Mouse (Mus musculus): ENCODE measurements at regions not wholly inside any gene's neighbourhood (a gene's known extent, or its start where the extent isn't known, plus 50 kb on each side); places are given as distances from the start of the nearest gene placed in this dataset.

DNA sequence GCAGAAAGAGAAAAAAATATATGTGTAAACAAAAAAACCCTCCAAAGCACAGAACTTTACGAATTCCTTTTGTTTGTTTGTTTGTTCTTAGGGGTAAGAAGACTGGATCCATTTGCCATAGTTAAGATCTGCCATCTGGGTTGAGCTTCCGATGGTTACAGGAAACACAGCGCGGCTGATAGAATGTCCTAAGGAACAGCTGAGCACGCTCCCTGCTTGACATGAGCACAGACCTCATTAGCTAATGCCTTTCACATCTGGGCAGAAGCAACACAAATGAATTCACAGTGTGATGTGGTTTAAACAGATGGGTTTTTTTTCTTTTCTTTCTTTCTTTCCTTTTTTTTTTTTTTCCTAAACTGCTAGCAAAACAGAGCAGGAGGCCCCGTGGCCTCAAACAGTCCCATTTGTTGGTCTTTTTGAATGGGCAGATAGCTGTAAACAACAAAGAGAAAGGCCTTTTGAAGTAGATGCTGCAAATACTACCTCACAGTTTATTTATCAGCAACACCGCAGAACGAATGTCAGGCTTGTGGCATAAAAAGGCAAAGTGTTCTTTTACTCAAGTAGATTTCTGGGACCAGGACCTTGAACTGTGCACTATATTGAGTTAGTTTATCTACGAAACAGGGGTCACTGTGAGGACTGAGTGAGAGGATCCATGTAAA lies 61.0 kb upstream of the Raph1 start:
- DNase-seq, result no peak

DNA sequence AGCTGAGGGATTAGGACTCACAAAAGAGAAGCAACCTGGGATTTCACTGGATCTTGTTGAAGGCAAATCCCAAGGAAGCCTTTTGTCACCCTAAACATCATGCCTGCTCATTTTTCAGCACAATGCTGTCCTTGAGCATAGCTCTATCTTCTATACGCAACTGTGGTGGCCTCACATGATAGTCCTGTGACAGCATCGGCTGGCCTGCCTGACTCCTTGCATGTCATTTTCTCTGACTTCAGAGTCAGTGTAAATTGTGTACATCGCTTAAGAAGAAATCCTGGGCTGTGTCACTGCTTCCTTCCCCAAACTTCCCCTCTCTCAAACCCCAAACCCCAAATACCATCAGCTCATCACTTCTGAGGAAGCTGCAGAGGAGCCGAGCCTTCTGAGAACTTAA lies 60.5 kb upstream of the Raph1 start:
- DNase-seq, result no peak

DNA sequence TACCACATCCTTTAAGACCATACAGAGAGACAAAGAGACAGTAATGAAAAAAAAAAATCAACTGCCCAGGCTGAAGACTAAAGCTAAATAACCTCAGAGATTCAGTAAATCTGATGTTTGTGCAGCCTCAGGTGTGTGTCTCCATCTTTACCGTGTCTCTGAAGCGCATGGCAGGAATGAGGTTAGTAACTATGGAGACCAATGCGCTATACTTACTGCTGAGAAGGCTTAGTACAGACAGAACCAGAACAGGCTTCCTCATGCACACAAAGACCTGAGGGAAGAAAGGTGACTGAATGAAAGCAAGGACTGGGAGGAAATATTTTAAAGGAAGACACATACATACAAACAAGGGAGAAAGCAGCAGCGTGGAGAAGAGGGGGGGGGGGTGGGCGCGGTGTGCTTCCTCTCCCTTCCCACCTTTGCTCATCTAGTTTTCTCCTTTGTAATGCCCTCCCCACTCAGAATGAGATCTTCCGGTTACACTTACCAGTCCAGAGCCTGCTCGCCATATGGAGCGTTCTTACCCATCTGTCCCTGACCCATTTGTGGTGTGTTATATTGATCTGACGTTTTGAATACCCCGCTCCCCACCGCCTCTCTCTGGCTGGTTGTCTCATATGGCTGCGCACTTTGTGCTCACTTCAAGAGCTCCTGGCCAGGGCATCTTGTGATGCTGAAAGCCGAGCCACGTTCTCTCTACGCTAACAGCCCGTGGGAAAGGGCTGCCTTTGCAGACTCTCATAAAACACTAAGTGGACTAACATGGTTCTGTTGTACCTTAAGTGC lies 59.0 kb upstream of the Raph1 start:
- no peak for DNase-seq

DNA sequence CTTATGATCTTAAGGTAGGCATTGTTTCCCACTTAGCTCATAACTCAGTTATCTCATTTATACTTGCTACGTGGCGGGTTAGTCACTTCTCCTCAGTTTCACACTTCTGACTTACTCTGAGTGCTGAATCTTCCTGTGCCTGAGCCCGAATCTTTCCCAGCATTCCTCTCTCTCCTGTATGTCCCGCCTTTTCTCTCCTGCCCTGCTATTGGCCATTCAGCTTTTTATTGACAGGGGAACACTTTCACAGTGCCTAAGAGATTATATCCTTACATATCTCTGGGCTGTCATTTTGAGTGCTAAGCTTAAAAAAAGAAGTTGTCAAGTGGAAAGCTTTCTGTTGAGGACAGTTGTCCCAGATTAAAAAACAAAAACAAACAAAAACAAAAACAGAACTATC lies 57.3 kb upstream of the Raph1 start:
- DNase-seq, result no peak

DNA sequence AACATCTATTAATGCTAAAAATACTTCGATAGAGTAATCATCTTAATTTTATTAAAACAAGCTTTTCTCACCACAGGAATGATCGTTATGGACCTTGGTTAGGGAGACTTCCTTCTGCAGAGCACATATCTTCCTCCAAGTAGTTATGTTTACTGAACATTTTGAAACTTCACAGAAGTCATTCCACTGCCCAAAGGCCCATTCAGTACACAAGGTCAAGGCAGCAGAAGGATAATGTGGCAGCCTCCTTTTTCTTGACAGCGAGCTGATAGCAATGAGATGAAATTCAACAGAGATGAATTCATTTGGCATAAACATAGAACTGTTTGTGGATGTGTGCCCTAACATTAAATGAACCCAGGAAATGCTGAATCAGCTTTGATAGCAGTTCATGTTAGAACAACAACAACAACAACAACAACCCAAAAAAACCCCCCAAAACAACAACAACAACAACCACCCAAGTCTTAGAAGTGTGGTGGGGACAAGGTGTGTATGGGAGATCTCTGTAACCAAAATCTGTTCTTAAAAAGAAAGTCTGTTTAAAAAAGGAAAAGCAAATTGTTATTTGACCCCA lies 56.6 kb upstream of the Raph1 start:
- no peak for DNase-seq

DNA sequence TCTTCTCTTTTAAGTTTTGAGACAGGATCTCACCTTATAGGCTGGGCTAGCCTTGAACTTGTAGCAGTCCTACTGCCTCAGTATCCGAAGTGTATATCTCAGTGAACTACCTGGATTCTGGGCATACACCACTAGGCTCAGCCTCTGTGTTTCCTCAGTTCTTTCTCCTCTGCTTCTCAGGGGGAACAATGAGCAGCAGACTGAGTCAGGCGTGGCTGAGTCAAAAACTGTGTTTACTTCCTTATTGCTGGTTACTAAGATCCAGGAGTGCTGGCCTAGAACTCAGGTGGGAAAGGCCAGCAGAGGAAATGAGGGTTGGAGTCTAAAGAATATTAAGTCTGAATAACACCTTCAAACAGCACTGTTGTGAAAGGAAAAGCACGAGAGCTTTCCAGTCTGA lies 54.9 kb upstream of the Raph1 start:
- DNase-seq, result no peak

DNA sequence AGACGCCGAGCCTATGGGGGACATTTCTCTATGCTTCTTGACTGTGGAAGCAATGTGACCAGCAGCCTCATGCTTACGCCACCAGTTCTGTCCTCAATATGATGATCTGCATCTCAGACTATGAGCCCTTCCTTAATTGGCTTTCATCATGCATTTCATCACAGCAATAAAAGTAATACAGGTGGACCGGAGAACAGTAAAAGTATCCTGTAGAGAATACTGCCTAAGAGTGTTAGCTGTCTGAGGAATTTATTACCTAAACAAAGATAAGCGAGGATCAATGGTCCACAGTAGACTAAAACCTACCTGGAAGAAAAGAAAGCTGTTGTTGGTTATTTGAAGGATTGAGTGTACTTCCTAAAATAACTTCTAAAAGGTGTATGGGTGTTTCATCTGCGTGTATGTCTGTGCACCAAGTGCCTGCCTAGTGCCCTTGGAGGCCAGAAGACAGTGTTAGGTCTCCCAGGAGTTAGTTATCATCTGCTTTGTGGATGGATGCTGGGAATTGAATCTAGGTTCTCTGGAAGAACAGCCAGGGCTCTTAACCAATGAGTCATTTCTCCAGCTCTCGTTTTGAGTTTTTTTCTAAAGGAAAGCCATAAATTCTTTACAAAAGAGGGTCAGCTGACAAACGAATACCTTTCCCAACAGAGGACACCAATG lies 54.3 kb upstream of the Raph1 start:
- DNase-seq, result no peak

DNA sequence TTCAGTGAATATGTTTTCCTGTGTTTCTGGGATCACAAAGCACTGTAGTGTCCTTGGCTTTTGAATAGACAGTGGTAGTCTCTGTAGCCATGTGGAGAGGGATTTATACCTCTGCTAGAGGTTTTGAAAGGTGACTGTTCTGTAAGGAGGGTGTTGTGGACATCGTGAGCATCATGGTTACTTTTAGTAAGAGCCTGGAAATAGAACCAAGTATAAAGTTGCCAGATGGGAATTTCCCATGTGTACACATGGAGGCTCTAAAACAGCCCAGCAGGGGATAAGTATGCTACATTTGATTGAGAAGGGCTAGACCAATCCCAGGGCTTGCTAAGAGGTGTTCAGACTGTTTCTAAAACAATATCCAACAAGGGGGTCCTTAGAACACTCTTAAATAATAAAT lies 51.5 kb upstream of the Raph1 start:
- DNase-seq, result no peak

DNA sequence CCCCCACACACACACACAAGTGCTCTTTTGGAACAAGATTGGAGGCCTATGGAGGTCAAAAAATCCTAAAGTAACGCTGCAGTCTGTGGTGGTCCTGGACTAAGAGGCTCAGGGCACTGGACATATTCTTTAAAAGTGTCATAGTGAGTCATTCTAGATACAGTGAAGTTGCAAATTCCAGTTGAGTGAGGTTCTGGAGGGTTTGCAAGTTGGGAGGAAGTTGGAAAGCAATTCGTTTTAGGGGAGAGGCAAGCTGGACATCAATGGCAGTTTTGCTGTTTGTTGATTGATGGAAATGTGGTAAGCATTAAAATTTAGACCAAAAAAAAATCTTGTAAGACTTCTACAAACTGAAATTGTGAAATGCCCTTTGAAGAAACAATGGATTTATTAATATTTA lies 50.0 kb upstream of the Raph1 start:
- no peak for DNase-seq
